Mouse (Mus musculus) kidney, embryonic 14.5 days (tissue): Measurements from ENCODE around the gene Gpr4. TPM values are rescaled to one million over a fixed set of nuclear protein-coding genes. Genes with fewer than 3 reads are reported as not detected.

Source experiments
- ATAC-seq: fragments of 200-750 bp; cut with Nextera tagmentation; 2 replicates; pipeline ENCODE4 v1.8.0; 2017; ENCODE audit warnings: moderate number of reproducible peaks, mild to moderate bottlenecking, moderate TSS enrichment, moderate library complexity; ENCODE audit not compliant: low FRiP score, low TSS enrichment
- H3K27ac ChIP-seq: fragments of 300-500 bp; sonication (generic); 2 replicates; pipeline ENCODE4 v1.5.1; 2014; ENCODE audit warnings: low read depth, mild to moderate bottlenecking, low read length, moderate library complexity, mixed read lengths
- H3K27me3 ChIP-seq: fragments of 300-500 bp; sonication (generic); 2 replicates; pipeline ENCODE4 v1.6.1; 2014; ENCODE audit warnings: mild to moderate bottlenecking, low read length; ENCODE audit not compliant: control insufficient read depth, insufficient read depth
- H3K36me3 ChIP-seq: fragments of 300-500 bp; sonication (generic); 2 replicates; pipeline ENCODE4 v1.6.1; 2014; ENCODE audit warnings: low read length, mixed read lengths; ENCODE audit not compliant: control insufficient read depth, insufficient read depth
- H3K4me1 ChIP-seq: fragments of 300-500 bp; sonication (generic); 2 replicates; pipeline ENCODE4 v1.6.1; 2014; ENCODE audit warnings: low read length, mixed read lengths; ENCODE audit not compliant: control insufficient read depth, insufficient read depth
- H3K4me2 ChIP-seq: fragments of 300-500 bp; sonication (generic); replicated peaks from 2 replicates; pipeline ENCODE4 v1.6.1; 2014; ENCODE audit warnings: low read depth, mild to moderate bottlenecking, low read length
- H3K4me3 ChIP-seq: fragments of 300-500 bp; sonication (generic); 2 replicates; pipeline ENCODE4 v1.5.1; 2014; ENCODE audit warnings: mild to moderate bottlenecking, low read length
- H3K9ac ChIP-seq: fragments of 300-500 bp; sonication (generic); 2 replicates; pipeline ENCODE4 v1.6.1; 2014; ENCODE audit warnings: low read depth, mild to moderate bottlenecking, low read length, moderate library complexity
- H3K9me3 ChIP-seq: fragments of 300-500 bp; sonication (generic); 2 replicates; pipeline ENCODE4 v1.6.1; 2016; ENCODE audit warnings: low read length; ENCODE audit not compliant: control insufficient read depth
- WGBS: fragments of 180-500 bp; shearing (Covaris S2); extraction: QIAGEN DNeasy Blood & Tissue Kit; methylation state at CpG from one replicate; pipeline ENCODE4 v1.1.7; 2014; 5-methylcytosine and 5-hydroxymethylcytosine counted together
- polyA plus RNA-seq: library from polyadenylated mRNA; unstranded; fragments of >200 nt; fragmentation: Nextera tagmentation; extraction: Ambion mirVana; gene quantifications from 2 replicates; pipeline ENCODE4 v1.2.1, GENCODE M21; 2014

Gene Gpr4
- polyA plus RNA-seq, 1 experiment from 2014 or later = 3.4 TPM

DNA sequence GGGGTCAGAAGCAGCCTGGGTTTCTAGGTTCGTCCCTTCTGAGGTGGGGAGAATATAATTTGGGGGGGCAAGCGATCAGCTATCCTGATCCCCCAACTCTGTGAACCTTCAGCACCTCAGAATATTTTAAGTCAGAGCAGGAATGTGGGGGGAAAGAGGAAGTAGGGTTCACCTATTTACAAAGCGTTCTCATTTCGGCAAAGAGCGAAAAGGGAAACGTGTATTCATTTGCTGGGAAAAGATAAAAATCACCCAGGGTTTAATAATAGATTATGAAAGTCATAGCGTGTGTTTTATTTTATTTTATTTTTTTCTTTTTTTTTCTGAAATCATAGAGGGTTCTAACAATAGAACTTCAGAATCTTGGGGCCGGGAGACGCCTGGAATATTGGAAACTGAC lies 2.6 kb downstream of the Gpr4 start:
- Histone ChIP-seq H3K9me3 (0 out of 2 replicates have a peak, but pooled peaks cover under 1% of the 10 kb centered on the region), H3K4me2 (no peak overlapping the region), H3K27ac (no peak overlapping the region), H3K9ac (no peak overlapping the region), H3K4me1 (peaks cover 19% of the 10 kb centered on the region), H3K36me3 (no peaks in the 10 kb centered on the region), H3K27me3 (no peaks in the 10 kb centered on the region), H3K4me3 (no peak overlapping the region)
- no peak for ATAC-seq
- WGBS = 66% methylated on average over 9 of the region's 9 CpGs

DNA sequence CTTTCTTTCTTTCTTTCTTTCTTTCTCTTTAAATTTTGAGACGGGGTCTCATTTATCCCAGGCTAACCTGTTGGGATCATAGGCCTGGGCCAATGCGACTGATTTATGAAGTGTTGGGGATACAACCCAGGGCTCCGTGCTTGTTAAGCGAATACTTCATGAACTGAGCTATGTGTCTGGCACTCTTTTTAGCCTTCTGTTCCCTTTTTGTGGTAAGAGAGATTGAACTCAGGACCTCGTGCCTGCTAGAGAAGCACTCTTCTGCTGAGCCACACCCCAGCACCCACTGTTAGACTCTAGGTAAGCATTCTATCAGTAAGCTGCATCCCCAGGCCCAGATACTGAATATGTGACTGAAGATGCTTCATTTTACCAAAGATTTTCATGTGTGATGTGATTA lies 5.2 kb downstream of the Gpr4 start:
- Histone ChIP-seq H3K9me3 (no peaks in the 10 kb centered on the region), H3K36me3 (no peaks in the 10 kb centered on the region), H3K4me2 (no peak overlapping the region), H3K27me3 (no peaks in the 10 kb centered on the region), H3K4me1 (peaks cover 5% of the 10 kb centered on the region; the same call in 1 of the 2 replicates), H3K27ac (no peak overlapping the region), H3K9ac (no peak overlapping the region), H3K4me3 (no peak overlapping the region)
- ATAC-seq = no peak
- WGBS = 52% methylated on average over 5 of the region's 5 CpGs

DNA sequence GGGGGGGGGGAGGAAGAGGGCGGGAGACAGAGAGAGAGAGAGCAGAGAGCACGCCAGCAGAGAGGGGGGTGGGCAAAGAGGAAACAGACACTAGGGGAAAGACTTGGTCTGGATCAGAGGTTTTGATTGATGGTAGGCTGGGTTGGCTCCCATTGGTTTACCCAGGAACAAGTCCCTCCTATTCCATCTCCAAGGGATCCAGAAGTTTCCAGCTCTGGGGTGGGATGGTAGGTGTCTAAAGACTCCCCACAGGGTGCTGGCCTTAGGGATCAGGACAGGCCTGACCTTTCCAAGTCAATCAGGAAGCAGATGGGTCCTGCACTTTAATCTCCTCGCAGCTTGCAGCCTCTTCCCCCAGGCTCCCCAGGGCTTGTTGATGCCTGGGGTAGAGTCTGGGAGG lies 5.6 kb downstream of the Gpr4 start:
- Histone ChIP-seq H3K4me2 (no peak overlapping the region), H3K36me3 (no peaks in the 10 kb centered on the region), H3K27ac (no peak overlapping the region), H3K4me1 (0 out of 2 replicates have a peak, but pooled peaks cover 3% of the 10 kb centered on the region), H3K27me3 (no peaks in the 10 kb centered on the region), H3K4me3 (no peak overlapping the region), H3K9me3 (no peaks in the 10 kb centered on the region), H3K9ac (no peak overlapping the region)
- no peak for ATAC-seq
- 11% methylated on average over 2 of the region's 3 CpGs for WGBS

DNA sequence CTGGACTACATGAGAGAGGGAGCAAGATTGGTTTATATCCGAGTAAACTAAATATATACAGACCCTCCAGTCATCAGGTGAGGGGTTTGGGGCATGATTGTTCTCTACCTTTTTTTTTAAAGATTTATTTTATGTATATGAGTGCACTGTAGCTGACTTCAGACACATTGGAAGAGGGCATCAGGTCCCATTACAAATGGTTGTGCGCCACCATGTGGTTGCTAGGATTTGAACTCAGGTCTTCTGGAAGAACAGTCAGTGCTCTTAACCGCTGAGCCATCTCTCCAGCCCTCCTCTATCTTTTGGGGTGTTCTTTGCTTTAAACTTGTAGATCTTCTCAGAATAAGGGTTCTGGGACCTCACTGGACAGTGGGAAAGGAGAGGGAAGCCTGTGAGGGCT lies 7.7 kb downstream of the Gpr4 start:
- Histone ChIP-seq H3K9me3 (no peaks in the 10 kb centered on the region), H3K4me1 (no peaks in the 10 kb centered on the region), H3K27me3 (no peaks in the 10 kb centered on the region), H3K36me3 (no peaks in the 10 kb centered on the region), H3K4me2 (no peak overlapping the region), H3K27ac (no peak overlapping the region), H3K9ac (no peak overlapping the region), H3K4me3 (no peak overlapping the region)
- ATAC-seq = no peak
- WGBS = 74% methylated on average over 3 of the region's 3 CpGs

DNA sequence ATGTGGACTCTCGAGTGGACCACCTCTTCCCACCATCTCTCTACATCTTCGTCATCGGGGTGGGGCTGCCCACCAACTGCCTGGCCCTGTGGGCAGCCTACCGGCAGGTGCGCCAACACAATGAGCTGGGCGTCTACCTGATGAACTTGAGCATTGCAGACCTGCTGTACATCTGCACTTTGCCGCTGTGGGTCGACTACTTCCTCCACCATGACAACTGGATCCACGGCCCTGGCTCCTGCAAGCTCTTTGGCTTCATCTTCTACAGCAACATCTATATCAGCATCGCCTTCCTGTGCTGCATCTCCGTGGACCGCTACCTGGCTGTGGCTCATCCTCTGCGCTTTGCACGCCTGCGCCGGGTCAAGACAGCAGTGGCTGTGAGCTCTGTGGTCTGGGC lies 9.9 kb downstream of the Gpr4 start:
- Histone ChIP-seq H3K36me3 (no peaks in the 10 kb centered on the region), H3K27me3 (no peaks in the 10 kb centered on the region), H3K4me1 (peaks cover 7% of the 10 kb centered on the region; the same call in 1 of the 2 replicates), H3K9me3 (no peaks in the 10 kb centered on the region), H3K4me2 (no peak overlapping the region), H3K27ac (no peak overlapping the region), H3K4me3 (no peak overlapping the region), H3K9ac (no peak overlapping the region)
- no peak for ATAC-seq
- 97% methylated on average over 16 of the region's 16 CpGs for whole genome bisulfite sequencing

DNA sequence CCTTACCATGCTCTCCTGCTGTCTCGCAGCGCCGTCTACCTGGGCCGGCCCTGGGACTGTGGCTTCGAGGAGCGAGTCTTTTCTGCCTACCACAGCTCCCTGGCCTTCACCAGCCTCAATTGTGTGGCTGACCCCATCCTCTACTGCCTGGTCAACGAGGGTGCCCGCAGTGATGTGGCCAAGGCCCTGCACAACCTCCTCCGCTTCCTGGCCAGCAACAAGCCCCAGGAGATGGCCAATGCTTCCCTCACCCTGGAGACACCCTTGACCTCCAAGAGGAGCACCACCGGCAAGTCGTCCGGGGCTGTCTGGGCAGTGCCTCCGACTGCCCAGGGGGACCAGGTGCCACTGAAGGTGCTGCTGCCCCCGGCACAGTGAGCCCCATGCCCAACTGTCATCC lies 10.5 kb downstream of the Gpr4 start:
- Histone ChIP-seq H3K36me3 (no peaks in the 10 kb centered on the region), H3K9me3 (no peaks in the 10 kb centered on the region), H3K4me1 (peaks cover 7% of the 10 kb centered on the region; the same call in 1 of the 2 replicates), H3K4me2 (no peak overlapping the region), H3K9ac (no peak overlapping the region), H3K27ac (no peak overlapping the region), H3K27me3 (no peaks in the 10 kb centered on the region), H3K4me3 (no peak overlapping the region)
- no peak for ATAC-seq
- WGBS = 88% methylated on average over 14 of the region's 14 CpGs

DNA sequence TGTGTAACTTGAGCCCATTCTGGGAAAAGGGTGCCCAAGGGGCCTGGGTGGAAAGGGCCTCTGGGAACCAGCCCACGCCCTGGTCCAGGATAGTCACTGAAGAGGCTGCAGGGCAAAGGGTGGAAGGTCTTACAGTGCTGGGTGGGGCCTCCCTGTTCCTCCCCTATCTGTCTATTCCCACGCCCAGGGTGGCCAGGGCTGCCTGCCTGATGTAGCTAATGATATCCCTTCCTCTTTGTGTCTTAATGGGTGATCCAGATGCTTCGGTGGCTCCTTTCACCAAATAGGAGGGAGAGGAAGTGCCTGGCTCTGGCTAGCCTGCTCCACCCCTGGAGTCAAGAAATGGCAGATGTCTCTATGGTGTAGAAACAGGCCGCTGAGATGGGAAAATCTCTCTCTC lies 12.6 kb downstream of the Gpr4 start:
- Histone ChIP-seq H3K4me3 (no peak overlapping the region), H3K4me1 (peaks cover 7% of the 10 kb centered on the region; the same call in 1 of the 2 replicates), H3K4me2 (no peak overlapping the region), H3K9me3 (no peaks in the 10 kb centered on the region), H3K27me3 (no peaks in the 10 kb centered on the region), H3K27ac (no peak overlapping the region), H3K9ac (no peak overlapping the region), H3K36me3 (no peaks in the 10 kb centered on the region)
- WGBS = 86% methylated on average over 4 of the region's 4 CpGs
- no peak for ATAC-seq

DNA sequence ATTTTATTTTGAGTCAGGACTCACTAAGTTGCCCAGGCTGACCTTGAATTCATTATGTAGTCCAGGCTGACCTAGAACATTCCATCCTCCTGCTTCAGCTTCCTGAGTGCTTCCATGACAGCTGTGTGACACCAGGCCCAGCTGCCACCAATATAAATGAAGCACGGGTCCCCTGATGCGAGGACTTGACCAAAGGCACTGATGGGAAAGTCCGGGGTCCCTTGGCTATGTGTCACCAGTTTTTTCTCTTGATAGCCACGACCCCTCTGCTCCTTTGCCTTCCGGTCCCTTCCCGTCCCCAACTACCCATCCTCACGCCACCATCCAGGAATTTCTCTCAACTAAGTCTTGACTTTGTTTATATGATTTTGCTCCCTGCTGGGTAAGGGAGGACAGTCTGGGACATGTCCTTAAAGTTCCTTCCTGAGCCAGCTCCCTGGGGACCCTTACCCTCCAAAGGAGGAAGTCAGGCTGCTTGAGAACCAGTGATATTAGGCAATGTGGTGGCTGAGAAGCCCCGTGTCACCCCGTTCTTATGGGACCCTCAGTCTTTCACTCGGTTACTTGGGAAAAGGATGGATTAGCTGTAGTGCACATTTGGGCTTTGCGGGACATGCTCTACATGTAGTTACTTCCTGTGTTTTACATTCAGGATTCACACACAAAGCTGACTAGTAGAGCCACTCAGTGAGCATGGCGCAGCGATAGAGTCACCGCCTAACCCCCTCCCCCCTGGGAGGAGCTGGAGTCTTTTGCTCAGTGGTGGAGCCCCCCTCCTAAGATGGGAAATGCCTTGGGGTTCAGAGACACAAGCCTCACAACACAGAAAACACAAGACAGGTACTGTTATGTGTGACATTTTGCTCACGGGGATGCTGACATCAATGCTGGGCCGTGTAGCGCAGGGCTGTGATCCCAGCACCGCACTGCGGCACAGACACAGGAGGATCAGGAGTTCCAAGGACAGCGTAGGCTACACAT lies 14.8 kb downstream of the Gpr4 start:
- ATAC-seq = peak; percentile 40
- Histone ChIP-seq H3K36me3 (no peaks in the 10 kb centered on the region), H3K27ac (peak overlapping the region; percentile 87), H3K4me1 (peaks cover 7% of the 10 kb centered on the region; the same call in 1 of the 2 replicates), H3K9me3 (no peaks in the 10 kb centered on the region), H3K4me3 (peak overlapping the region; percentile 70), H3K9ac (peak overlapping the region; percentile 72; the same call in 1 of the 2 replicates), H3K4me2 (peak overlapping the region; percentile 88), H3K27me3 (no peaks in the 10 kb centered on the region)
- 15% methylated on average over 20 of the region's 20 CpGs for WGBS
